Mouse (Mus musculus): Measurements from ENCODE around the gene Tepp.
A peak's percentile ranks its signal among the peaks of the same experiment; 100 is the strongest.

Tepp gene

DNA sequence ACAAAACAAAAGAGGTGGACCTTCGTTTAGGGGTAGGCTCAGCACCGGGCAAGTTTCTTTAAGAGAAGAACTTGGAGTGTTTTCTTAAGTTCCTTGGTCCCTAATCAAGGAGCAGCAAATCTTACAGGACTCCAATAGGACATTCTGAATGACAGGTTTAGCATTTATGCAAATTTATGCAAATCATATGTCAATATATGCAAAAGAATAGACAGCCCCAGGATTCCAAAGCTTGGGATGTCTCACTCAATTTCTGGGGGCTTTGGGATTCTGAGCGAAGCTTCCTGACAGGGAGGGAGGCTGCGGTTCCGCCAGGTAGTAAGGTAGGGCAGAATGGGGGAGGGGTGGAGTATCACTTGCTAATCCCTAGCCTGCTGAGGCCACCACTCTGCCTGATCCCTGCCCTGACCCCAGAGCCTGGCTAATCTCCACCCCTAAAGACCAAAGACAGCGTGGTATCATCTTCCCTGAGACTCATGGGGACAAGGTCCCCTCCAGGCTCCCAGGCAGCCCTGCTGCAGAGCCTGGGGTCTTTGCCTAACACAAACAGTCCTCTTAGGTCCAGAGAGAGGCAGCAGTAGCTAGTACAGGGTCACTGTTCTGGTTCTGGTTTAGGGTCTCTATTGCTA, at the start of gene Tepp:
Gene Tepp, plus strand, starts transcription at position 225 of the 629 bp plus-strand sequence.
- no peak for DNase-seq

DNA sequence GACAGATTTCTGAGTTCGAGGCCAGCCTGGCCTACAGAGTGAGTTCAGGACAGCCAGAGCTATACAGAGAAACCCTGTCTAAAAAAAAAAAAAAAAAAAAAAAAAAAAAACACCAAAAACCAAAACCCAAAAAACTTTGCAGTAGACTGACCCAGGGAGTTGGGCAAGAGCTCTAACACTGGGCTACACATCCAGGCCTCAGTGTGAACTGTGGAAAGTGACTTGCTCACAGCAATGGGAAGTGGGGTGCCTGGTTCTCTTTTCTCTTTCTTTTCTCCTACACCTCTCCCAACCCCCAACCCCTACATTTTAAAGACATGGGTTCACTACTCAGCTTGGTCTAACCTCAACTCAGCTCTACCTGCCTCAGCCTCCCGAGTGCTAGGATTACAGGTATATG, 48.2 kb upstream of the Tepp start:
- DNase-seq = no peak

DNA sequence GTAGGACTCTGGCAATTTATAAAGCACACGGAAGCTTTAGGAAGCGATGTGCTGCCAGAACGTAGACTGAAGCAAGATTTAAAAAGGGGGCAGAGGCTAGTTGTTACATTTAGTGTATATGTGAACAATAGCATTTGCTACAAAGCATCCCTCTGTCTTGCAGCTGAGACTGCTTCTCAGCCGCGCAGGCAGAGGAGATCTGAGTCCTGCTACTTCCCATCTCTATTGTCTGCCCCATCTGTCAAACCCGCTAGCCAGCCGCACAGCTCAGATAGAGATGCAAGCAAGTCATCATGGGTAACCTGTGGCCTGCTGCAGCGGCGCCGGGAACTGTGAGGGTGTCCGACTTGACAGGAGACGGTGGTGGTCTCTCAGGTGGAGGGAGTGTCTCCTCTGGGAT, 39.9 kb upstream of the Tepp start:
- DNase-seq = peak; percentile 16

DNA sequence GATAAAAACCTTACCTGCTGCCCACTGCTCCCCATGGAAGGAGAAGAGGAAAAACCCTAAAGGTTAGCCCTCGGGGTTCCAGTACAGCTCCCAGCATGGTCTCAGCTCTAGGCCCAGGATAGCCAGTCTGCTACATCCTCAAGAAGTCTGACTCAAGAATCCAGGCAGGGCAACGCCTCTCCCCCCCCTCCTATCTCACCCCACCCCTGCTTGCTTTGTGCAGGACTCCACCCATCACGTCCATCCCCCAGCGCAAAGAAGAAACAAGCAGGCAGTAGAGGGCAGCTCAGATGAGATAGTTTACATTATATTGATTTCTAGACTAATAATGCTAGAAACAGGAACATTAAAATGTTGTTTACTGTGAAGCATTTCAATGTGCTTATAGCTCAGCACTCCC, 38.5 kb upstream of the Tepp start:
- DNase-seq = no peak

DNA sequence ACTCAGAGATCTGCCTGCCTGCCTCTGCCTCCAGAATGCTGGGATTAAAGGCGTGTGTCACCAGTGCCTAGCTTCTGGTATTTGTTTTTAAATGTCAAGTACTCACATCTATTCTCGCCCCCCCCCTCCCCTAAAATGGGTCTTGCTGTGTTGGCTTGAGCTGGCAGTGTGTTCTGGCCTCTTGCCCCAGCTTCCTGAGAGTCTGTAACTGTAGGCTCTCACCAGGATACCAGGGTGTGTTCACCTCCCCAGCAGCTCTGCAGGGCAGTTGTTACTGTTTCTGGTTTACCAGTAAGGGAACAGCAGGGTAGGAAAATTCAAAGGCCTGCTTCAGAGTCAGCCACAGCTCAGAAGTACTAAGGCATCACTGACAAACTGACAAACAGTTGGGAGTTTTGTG, 37.5 kb upstream of the Tepp start:
- DNase-seq = peak; percentile 11

DNA sequence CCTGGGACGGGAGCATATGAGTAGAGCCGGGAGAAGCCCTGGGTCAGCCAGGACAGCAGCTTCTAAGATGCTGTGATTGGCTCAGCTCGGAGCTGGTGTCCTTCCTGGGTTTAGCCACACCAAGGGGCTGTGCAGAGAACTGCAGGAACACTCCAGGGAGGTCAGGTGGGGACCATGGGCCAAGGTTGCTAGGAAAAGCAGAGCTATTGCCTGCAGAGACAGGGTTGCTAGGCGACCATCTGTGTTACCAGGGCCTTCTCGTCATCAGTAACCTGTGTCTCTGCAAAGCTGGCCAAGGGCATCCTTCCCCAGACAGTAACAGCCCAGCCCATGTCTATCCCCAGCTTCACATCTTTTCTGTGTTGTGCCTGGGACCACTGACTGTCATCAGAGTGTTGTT, 28.9 kb upstream of the Tepp start:
- no peak for DNase-seq

DNA sequence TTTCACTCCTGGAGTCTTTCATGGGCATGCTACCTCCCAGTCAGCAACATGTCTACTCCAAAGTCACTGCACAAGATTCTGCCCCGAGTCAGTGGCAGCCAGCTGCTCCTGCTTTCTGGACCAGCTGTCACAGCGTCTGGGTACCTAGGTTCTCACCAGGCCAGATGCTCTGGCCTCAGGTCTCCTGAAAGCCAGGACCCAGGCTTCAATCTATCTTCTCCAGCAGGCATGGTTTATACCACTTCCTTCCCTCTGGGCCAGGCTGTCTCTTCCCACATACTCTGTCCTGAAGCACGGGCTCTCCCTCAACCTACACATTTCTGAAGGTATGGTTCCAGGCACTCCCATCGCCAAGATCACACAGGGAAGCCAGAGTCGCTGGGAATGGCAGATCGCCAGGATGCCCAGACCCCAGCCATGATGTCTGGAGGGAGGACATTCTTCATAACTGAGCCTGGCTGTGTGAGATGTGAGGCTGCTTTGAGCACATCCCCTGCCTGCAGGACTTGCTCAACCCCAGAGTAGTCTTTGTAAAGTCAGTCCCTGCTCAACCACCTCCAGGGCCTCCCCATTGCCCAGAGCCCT, 21.2 kb upstream of the Tepp start:
- no peak for DNase-seq

DNA sequence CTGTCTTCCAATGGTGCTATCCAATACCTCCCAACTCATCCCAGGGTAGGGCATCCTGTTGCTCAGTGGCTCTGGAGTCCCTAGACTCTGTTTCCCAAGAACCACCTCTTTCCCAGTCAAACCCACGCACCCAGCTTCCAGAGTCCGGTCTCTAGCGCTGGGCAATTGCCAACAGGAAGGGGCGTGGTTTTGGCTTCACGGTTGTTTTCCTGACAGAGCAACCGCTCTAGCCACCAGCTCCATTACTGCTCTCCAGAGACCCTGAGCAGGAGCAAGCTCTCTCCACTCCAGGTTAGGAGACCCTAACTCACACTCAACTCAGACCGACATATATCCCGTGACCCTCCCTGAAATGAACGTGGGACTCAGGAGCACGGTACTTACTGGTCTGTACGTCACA, 17.2 kb upstream of the Tepp start:
- no peak for DNase-seq

DNA sequence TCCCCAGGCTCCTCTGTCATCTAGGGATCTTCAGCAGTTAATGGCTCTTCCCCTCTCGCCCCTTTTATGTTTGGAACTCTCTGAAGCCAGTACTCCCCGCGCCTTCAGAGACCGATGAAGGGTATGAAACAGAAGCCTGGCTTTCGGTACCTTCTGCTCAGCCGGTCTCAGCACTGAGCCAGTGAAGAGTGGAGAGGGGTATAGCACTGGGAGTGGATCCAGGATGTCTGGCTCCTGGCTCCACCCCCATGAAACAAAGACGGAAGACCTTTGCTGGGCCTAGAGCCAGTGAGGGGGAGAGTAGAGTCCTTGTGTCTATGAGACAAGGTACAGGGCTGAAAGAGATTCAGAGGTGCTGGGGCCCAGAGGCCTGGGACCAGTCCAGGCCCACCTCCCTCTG, 16.5 kb upstream of the Tepp start:
- DNase-seq = no peak

DNA sequence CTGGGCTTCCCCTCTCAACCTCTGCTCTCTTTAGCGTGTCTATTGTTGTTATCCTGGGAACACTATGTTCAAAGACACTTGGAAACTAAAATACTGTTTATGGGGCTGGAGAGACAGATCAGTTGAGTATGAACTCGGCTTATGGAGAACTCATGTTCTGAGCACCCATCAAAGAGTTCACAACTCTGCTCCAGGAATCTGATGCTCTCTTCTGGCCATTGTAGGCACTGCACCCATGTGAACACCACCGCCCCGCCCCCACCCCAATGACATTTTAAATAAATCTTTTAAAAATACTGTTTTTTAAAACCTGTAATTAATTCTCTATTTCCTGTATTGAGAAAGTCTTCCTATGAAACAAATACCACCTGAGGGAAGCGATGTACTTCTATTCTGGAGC, 8.0 kb upstream of the Tepp start:
- peak; percentile 55 for DNase-seq

DNA sequence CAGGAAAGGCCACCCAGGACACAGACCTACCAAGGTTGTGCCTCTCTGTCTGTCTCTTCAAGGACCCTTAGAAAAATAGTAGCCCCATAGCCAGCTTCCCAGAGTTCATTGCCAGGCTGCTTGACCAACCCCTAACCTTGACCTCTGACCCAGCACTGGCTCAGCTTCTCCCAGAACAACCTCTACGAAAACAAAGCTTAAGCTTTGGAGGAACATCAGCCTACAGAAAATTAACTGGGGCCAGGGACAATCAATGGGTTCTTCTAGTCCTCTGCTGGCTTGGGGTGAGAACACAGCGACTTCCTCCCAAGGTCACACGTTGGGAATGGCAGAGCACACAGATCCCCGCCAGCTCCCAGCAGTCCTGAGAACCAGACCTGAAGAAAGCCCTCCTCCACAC, 4.8 kb upstream of the Tepp start:
- no peak for DNase-seq

DNA sequence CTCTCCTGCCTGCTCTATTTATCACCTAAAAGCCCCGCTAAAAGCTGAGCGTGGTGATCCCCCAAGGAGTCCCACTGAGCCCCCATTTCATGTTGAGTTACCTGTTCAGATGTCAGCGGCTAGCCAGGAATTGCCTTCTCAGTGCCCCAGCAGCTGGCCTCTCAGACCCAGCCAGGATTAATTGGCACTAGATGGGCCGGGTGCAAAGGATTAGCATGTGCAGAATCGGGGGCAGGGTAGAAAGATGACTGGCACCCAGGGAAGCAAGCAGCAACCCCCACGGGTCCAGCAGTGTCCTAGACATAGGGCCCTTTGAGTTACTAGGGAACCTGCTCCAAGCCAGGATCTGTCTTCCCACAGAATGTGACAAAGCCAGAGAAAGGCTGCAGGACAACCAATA, 3.9 kb upstream of the Tepp start, which contains the start of gene Cngb1:
Gene Cngb1, minus strand, starts transcription at position 155 of the 400 bp plus-strand sequence.
- DNase-seq = no peak

DNA sequence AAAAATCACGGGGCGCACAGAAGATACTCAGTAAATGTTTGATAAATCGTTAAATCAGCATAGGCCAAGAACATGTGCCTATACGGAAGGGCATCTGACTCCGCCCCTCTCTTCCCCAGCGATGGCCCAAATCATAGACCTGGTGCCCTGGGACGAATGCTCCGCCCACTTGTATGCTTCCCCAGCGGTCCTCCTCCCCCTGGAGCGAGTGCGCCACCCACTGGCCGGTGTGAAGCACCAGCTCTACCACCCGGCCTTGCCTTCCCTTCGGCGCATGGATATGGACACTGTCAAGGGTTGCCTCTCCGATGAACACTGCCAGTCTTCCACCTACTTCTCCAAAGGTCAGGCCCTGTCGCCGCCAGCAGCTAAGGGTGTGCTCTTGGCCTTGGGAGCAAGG, 2.5 kb downstream of the Tepp start:
- DNase-seq = no peak

DNA sequence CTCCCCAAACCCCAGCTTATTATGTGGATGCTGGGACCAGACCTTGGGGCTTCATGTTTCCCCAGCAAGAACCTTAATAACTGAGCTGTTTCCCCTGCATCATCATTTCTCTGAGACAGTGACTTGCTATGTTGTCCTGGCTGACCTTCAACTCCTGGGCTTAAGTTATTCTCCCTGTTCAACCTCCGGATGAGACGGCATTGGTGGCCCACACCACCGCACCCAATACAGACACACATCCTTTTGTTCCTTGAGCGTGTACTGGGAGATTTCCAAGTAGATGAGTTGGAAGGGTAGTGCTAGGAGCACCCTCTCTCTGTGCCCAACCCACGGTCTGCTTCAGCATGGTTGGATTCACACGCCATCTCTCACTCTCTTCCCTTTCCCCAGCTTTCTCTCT, 3.5 kb downstream of the Tepp start:
- no peak for DNase-seq

DNA sequence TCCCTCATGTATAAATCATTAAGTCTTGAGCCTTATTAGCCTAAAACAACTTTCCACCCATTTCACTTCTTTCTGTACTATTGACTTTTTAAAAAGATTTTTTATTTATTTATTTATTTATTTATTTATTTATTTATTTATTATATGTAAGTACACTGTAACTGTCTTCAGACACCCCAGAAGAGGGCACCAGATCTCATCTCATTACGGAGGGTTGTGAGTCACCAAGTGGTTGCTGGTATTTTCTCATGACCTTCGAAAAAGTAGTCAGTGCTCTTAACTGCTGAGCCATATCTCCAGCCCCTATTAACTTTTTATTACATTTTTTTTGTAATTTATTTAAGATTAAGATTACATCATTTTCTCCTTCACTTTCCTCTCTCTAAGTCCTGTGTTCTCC, 4.3 kb downstream of the Tepp start:
- no peak for DNase-seq

DNA sequence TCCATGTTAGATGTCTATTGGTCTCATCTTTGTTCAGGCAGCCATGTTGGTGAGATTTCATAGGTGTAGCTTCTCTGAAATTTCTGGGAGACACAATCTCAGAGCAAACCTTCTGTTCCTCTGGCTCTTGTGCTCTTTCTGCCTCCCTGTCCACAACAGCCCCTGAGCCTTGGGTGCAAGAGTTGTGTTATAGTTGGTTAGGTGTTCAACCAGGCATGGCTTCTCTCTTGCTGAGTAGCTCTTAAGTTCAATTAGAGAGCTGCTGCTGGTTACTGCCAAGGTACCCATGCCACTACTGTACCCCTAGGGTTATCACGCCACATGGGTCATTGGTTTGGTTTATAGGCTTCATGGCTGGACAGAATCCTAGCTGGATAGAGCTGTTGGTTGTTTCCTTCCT, 5.0 kb downstream of the Tepp start:
- no peak for DNase-seq

DNA sequence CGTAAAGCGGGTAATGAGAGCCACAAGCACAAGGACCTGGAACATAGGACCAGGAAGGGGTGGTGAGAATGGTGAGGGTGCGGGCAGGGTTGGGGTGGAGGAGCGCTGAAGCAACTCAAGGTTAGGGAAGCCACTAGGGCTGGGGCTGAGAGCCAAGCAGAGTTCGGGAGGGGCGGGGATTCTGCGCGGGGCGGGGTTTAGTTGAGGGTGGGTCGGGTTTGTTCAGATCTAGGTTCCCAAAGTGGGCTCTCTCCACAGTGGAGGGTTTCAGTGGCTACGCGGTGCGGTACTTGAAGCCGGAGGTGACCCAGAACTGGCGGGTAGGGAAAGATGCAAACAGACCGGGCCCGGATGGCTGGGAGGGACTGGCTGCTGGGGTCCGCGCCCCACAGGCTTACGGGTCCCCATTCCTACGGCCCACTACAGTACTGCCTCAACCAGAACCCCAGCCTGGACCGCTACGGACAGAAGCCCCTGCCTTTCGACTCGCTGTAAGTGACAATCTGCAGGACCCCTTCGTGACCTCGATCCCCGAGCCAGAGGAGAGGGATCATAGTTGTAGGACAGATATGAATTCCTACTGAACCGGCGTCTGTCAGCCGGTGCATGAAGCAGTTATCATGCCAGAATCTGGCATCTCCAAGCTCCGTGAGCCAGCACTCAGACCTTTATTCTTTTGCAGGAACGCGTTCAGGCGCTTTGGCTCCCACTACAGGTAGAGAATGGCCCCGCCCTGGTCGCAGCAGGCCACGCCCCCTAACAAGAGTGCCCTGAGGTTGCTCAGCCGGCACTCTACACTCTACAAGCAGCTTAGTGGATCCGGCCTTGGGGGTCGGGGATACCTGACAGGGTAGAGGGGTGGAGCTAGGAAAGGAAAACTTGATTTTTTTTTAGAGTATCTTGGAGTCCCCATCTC, 10.1 kb downstream of the Tepp start:
- DNase-seq = peak; percentile 66

DNA sequence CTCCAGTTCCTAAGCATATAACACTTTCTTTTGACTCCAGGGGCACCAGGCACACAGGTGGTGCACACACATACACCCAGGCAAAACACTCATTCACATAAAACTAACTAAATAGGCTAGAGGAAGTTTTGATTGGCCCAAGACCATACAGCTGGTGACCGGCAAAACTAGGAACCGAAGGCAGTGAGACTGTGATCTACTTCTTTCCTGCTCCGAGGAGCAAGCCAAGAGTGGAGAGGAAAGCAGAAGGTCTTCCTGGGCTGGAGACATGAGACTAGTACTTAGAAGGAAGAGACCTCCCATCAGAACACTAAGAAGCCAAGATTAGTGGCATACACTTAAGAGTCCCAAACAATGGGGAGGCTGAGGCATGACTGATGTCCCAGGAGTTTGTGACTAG, 12.8 kb downstream of the Tepp start:
- no peak for DNase-seq

DNA sequence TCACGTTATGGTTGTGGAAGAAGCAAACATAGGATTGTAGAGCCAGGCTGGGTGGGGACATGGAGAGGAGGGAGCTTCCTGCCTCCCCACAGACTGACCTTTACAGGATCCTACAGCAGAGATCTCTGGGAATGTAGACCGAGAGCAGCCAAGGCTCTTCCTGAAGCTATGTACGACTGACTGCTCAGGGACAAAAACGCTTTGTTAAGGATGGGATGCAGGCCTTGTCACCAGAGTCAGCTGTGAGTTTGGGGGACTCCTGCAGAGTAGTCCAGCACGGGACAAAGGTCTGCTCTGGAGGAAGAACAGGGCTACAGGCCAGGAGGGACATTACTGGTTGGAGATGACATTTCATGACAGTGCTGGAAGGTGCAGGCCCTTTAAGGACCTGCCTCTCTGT, 14.3 kb downstream of the Tepp start:
- no peak for DNase-seq

DNA sequence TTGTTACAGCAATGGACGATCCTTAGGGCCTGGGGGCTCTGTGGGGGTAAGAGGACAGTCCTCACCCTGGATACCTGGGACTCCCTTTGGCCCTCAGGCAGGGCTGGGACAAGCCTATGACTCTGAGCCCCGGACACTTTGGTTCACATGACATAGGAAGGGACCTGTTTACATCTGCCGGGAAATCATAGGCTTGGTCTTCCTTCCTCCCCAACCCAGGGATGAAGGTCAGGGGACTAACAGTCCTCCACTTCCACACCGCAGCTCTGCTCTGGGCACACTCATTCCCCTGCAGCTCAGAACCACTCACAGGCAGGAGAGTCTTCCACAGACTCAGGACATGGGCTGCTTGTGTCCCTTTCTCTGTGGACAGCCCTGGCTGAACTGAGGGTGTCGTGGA, 16.5 kb downstream of the Tepp start:
- DNase-seq = no peak

DNA sequence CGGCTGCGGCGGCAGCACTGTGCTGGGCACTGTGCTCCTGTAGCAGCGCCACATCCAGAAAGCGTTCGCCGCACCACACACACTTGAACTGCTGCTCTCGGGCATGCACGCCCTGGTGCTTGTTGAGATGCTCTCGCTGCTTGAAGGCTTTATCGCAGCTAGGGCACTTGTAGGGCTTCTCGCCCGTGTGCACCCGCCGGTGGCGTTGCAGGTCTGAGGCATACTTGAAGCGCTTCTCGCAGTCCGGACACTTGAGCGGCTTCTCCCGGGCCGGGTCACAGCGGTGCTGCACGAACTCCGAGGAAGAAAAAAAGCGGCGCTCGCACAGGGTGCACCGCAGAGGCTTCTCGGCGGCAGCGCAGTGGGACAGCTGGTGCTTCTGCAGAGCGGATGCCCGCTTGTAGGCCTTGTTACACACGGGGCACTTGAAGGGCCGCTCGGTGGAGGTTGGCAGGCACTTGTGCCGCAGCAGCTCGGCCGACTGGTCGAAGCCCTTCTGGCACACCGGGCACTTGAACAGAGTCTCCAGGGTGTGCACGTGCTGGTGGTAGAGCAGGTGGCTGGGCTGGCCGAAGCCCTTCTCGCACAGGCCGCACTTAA, 17.6 kb downstream of the Tepp start:
- DNase-seq = no peak

DNA sequence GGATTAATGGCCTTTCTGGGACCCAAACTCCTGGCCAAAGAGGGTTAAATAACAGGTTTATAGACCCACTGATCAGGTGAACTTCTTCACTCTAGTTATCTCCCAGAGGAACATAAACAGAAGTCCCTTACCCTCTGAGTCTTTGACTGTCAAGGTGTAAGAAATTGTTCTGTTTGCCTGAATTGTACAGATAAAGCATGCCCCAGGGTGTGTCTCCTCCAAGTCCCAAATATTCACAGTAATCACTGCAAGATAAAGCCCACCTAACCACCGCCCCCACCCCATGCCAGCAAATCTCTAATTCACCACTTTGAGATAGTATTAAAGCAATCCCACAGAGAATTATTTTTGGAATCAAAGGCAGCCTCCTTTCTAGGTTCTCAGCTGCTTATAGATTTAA, 20.0 kb downstream of the Tepp start:
- DNase-seq = no peak

DNA sequence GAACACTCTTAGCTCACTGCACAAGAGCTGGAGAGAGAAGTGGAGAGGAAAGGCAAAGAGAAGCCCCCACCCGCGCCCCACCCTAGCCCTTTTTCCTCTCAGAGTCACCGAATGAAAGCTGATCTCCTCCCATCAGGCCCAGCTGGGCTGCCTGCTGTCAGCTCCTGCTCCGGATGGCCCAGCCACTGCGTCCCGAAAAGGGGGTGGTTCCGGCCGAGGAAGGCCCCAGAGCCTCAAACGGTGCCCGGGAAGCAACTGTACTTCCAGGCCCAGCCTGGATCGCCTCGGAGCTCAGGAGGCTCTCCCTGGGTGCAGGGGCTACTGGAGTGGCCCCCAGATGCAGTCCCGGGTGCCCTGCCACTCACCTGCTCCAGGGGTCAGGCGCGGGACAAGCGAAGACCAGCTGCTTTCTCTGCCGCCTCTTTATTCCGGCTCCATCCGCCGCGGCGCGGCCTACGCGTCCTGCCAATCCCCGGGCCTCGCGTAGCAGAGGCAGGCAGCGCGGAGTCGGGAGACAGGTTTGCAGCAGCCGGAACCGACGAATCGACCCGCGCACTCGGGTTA, 20.9 kb downstream of the Tepp start:
- DNase-seq = peak; percentile 84

Measured in embryo, embryonic 11 days (tissue).